Mouse (Mus musculus) frontal cortex, adult (tissue): Measurements from ENCODE around the gene Fam181a.
A peak's percentile ranks its signal among the peaks of the same experiment; 100 is the strongest.

Source experiments
- ATAC-seq: cut with Nextera tagmentation; 2 replicates; pipeline ENCODE4 v1.9.2; 2017; ENCODE audit warnings: mild to moderate bottlenecking, moderate library complexity, mixed read lengths; ENCODE audit not compliant: low TSS enrichment

The Fam181a gene

GRCm38 (mm10) chr12:103314640-103315361, 4.0 kb downstream of the Fam181a start:
- ATAC-seq: 0 out of 2 replicates have a peak, but pooled peaks have one; percentile 21

GRCm38 (mm10) chr12:103315831-103316545, 5.2 kb downstream of the Fam181a start:
- no peak for ATAC-seq

- peak; percentile 74; the same call in 1 of the 2 replicates for ATAC-seq
Measured at GRCm38 (mm10) chr12:103322801-103323200, 12.0 kb downstream of the Fam181a start.

- peak; percentile 88 for ATAC-seq
Measured at GRCm38 (mm10) chr12:103325156-103325857, 14.5 kb downstream of the Fam181a start.

DNA sequence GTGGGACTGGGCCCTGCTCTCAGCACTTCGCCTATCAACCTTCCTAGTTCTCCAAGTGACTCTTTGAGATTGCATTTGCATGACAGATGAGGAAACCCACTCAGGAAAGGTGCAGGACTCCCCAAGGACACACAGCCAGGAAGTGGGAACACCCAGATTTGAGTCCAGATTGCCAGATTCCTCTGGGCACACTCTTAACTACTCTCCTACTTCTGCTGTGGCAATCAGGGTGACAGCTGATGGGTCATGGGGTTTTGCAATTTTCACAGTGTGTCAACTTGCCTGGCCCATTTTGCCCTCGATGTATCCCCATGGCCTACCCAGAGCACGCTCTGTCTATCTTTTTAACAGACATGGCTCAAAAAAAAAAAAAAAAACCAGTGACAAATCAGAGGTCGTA, 15.8 kb downstream of the Fam181a start:
- ATAC-seq: no peak

- no peak for ATAC-seq
Measured at GRCm38 (mm10) chr12:103327107-103327506, 16.3 kb downstream of the Fam181a start.

- no peak for ATAC-seq
Measured at GRCm38 (mm10) chr12:103328448-103329191, 17.8 kb downstream of the Fam181a start.

DNA sequence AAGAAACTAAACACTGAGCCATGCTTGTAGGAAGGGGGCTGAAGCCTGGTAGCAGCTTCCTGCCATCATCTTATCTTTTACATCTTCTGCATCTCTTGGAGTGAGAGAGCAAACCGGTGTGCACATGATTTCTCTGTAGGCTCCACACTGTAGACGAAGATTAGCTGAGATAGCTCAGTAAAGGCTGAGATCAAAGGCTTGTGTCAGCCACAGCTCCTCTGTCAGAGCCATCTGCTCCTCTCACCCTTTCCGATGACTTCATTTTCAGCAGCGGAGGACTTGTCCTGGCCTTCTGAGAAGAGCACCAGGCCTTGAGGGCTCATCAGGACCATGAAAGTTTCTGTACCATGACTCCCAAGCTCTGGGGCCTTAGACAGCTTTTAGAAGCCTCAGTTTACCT, 20.7 kb downstream of the Fam181a start:
- no peak for ATAC-seq

- ATAC-seq: no peak
Measured at GRCm38 (mm10) chr12:103332879-103333278, 22.1 kb downstream of the Fam181a start.

- ATAC-seq: no peak
Measured at GRCm38 (mm10) chr12:103333426-103333825, 22.7 kb downstream of the Fam181a start.

GRCm38 (mm10) chr12:103336766-103337165, 26.0 kb downstream of the Fam181a start:
- ATAC-seq: no peak

DNA sequence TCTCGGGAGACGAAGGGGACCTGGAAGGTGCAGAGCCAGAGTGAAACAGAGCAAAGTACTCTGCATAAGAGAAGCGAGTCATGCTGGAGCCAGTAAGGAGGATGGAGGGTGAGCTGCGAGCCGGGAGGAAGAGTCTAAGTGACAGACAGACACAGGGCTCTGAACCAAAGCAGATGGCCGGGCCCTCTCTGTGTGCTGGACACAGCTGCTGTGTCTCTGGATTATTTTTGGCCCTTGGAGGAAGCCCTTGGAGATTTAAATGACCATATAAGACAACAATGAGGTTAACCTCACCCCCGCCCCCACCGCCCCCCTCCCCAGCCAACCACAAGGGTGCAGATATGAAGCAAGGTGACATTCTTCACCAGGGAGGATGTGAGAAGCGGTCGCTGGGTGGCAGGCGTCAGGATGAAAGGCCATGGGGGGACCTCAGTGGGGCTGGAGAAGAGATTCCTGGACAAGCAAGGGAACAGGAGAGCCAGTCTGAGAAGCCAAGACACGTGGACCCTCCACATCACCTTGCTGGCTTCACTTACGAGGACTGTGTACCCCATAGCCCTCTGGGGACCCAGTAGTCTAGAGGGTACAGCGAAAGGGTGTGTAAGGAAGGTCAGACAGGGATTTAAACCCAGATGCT, 27.5 kb downstream of the Fam181a start:
- ATAC-seq: no peak

GRCm38 (mm10) chr12:103341212-103341611, 30.4 kb downstream of the Fam181a start:
- no peak for ATAC-seq

DNA sequence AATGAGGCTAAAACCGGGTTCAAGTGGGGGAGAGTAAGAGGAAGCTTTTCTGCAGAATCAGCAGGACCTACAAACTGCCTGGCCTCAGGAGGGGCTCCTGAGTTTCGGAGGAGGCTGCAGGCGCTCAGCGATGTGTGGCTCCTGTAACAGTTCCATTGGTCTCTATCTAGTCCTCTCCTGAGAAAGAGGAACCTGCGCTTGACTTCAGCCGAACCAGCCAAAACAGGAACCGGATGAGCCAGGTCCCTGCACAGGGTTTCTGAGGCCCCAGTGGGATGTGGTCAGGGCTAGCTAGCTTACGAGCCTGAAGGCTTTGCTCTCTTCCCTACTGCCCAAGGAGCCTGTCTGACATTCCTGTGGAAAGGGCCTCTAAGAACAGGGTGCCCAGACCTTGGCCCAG, 32.7 kb downstream of the Fam181a start:
- no peak for ATAC-seq

GRCm38 (mm10) chr12:103344934-103345333, 34.2 kb downstream of the Fam181a start:
- ATAC-seq: no peak

DNA sequence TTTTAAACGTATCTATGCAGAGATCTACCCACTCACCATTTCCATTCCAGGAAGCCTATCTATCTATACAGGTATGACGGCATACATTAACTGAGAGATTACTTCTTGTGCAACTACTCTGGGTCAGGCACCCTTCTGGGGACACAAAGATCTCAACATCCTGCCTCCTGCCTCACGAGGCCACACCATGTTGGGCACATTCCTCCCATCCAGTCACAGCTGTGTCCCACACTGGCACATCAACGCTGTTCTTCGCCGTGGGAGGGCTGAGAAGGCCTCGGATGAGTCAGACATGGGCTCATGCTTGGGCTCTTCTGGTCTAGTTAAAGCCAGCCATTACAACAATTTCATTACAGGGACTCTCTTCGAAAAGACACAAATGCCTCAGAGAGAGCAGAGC, 36.2 kb downstream of the Fam181a start:
- peak; percentile 83 for ATAC-seq

DNA sequence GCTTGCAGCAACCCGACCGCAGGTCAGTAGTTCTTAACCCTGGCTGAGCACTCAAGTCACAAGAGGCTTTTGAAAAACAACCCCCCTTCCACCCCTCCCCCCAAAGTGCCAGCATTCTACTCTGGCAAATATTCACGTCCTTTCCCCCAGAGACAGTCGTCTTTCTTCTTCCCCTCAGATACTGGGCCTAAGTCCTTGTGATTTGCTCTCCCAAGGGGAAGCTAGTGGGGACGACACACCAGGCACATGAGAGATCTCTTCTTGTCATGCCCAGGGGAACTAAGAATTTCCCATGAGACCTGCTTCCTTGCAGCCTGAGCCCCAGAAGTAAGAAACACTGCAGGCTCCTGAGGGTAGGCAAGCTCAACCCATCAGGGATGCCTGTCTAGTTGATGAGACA, 36.6 kb downstream of the Fam181a start:
- no peak for ATAC-seq

DNA sequence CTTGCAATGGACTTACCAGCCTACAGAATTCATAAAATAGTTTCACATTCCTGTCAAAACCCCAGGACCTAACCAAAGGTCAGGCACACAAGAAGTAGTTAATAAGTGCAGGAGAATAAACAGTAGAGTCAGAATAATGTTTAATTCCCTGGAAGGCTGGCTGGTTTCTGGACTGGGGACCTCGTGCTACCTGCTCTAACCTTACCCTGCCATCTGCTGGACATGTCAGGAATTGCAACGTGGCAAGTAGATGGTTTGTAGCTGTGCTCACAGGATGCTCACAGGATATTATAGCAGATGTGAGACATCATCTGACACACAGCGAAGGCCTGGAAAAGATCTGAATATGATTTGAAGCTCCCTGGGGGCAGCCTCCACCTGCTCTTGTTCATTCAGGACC, 37.7 kb downstream of the Fam181a start:
- peak; percentile 68; the same call in 1 of the 2 replicates for ATAC-seq

- no peak for ATAC-seq
Measured at GRCm38 (mm10) chr12:103352735-103353134, 42.0 kb downstream of the Fam181a start.

GRCm38 (mm10) chr12:103353538-103353937, 42.8 kb downstream of the Fam181a start:
- peak; percentile 48 for ATAC-seq

DNA sequence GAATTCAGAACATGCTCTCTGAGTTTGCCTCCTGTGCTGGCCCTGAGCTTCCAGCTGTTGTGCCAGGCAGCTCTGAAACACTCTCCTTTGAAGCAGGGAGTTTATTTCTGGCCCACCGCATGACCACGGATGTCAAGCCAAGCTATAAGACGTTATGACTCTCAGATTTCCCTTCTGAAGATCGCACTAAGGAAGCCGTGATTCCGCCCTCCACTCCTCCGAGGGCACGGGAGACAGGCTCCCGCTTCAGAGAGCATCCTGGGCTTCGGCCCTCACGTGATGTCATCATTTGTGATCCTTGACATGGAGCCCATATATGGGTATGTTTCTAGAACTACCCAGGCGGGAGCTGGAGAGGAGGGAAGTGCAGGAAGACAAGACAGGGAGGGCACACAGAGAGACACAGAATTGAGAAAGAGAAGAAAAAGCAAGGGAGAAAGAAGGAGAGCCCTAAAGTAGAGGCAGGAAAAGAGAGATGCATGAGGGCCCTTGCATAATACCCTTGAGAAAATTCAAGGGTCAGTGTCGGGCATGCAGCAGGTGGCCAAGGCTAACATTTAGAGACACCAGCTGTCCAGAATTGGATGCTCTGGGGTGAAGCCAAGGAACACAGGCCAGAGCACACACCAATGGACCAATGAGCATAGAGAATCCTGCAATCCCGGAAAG, 45.1 kb downstream of the Fam181a start, which contains the start of gene Asb2:
Asb2 (minus strand) TSS at position 256 of the 669 bp plus-strand sequence.
- no peak for ATAC-seq
